Mouse (Mus musculus) frontal cortex, adult 2 months (tissue): ENCODE data around the gene Atad3a. TPM values are rescaled to one million over a fixed set of nuclear protein-coding genes. Genes with fewer than 3 reads are reported as not detected.
"Not testable (repeated sequence)": the region's sequence is repeated elsewhere in the genome, so short reads cannot be mapped to it uniquely, and the experiment has no call there.

Experiments
- DNase-seq, 2 experiments: peaks; one replicate each; pipeline ENCODE4 v3.0.0; 2022; ENCODE audit warnings: low spot score in 1 of 2; ENCODE audit errors: extremely low spot score in 1 of 2
- polyA plus RNA-seq: library from polyadenylated mRNA; depleted of rRNA; stranded (reverse); fragments of >200 nt; gene quantifications from 2 replicates; pipeline ENCODE4 v1.2.3, GENCODE M21; 2012

The Atad3a gene
- polyA plus RNA-seq, 1 experiment: 95.8 TPM

- not testable (repeated sequence) for DNase-seq
Observed at GRCm38 (mm10) chr4:155740681-155741080, 20.2 kb downstream of the Atad3a start.

- DNase-seq: no peak
Observed at GRCm38 (mm10) chr4:155739741-155740636, 20.9 kb downstream of the Atad3a start.

- no peak for DNase-seq
Observed at GRCm38 (mm10) chr4:155739152-155739551, 21.7 kb downstream of the Atad3a start.

- DNase-seq: peak in 1 of 2 experiments; percentile 59
Observed at GRCm38 (mm10) chr4:155738262-155738661, 22.6 kb downstream of the Atad3a start.

GRCm38 (mm10) chr4:155736421-155736820, 24.5 kb downstream of the Atad3a start:
- no peak for DNase-seq

- DNase-seq: no peak
Observed at GRCm38 (mm10) chr4:155735788-155736187, 25.1 kb downstream of the Atad3a start.

GRCm38 (mm10) chr4:155734951-155735702, 25.8 kb downstream of the Atad3a start:
- peak in 1 of 2 experiments; percentile 44 for DNase-seq

- peak; percentile 84 to 87 for DNase-seq
Observed at GRCm38 (mm10) chr4:155734350-155734941, 26.4 kb downstream of the Atad3a start, which contains the start of gene Tmem240. TSS of gene Tmem240 (plus strand) at chr4:155734800.

- DNase-seq: no peak
Observed at GRCm38 (mm10) chr4:155733267-155733666, 27.6 kb downstream of the Atad3a start.

- DNase-seq: no peak
Observed at GRCm38 (mm10) chr4:155727993-155728392, 32.9 kb downstream of the Atad3a start.

GRCm38 (mm10) chr4:155721668-155722083, 39.2 kb downstream of the Atad3a start:
- peak in 1 of 2 experiments; percentile 33 for DNase-seq

GRCm38 (mm10) chr4:155710521-155711252, 50.2 kb downstream of the Atad3a start:
- DNase-seq: no peak

- peak in 1 of 2 experiments; percentile 18 for DNase-seq
Observed at GRCm38 (mm10) chr4:155708988-155709387, 51.9 kb downstream of the Atad3a start.

- no peak for DNase-seq
Observed at GRCm38 (mm10) chr4:155708582-155708981, 52.3 kb downstream of the Atad3a start.

GRCm38 (mm10) chr4:155705592-155705929, 55.3 kb downstream of the Atad3a start:
- peak in 1 of 2 experiments; percentile 11 for DNase-seq

- peak; percentile 86 to 94 for DNase-seq
Observed at GRCm38 (mm10) chr4:155704721-155705591, 55.9 kb downstream of the Atad3a start, which contains the start of gene Ssu72. TSS of gene Ssu72 (plus strand) at chr4:155704800.

- DNase-seq: no peak
Observed at GRCm38 (mm10) chr4:155703425-155703929, 57.4 kb downstream of the Atad3a start.

- DNase-seq: no peak
Observed at GRCm38 (mm10) chr4:155700425-155700824, 60.5 kb downstream of the Atad3a start.
